In the genomic region with DNA sequence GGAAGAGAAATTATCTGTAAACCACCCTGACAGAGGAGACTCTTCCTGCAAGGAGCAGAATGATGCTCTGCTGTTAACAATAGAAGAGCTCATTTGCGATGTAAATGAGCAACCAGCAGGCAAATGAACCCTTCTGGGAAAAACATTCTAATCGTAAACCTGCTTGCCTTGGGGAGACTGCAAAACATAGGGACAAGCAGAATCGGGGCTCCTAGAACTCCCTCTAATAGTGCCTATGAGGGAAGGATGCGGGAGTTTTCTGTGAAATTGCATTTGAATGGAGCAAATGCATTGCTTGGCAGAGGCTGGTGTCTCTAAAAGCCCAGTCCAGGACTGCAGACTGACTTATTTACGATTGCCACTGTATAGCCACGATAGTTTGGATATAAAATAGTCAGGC, we compare ENCODE assay signal across 25 mouse cellular contexts. TPM values are rescaled to one million over a fixed set of nuclear protein-coding genes. Genes with fewer than 3 reads are reported as not detected.
DNase-seq lines count a peak whose midpoint lies in the region; ATAC-seq lines count a peak whose summit lies in the region.
"Had no signal": no experiment of that assay in that cellular context is flagged by ENCODE, and none has a peak within 500 bp of the region (broad histone marks: within the 10 kb centered on the region; RNA-seq: fewer than 3 reads in every experiment).

No protein-coding gene starts in this region.

- no peak overlapping the region for H3K4me2 ChIP-seq in neural tube, embryonic 11.5 days (ENCODE audit: low read depth)
- no peak overlapping the region for H3K4me2 ChIP-seq in hindbrain, embryonic 13.5 days
- peak overlapping the region; percentile 9; the same call in 1 of the 2 replicates for H3K4me2 ChIP-seq in midbrain, embryonic 13.5 days (replicated peaks)
- peak overlapping the region; percentile 25; the same call in 1 of the 2 replicates for H3K4me2 ChIP-seq in neural tube, embryonic 15.5 days
- H3K4me2 ChIP-seq: embryonic facial prominence, embryonic 12.5 days; heart, embryonic 12.5 days; liver, embryonic 12.5 days; lung, embryonic 14.5 days; stomach, embryonic 15.5 days had no signal

- H3K9me3 ChIP-seq in neural tube, embryonic 11.5 days (ENCODE audit: control insufficient read depth, low read length), result no peaks in the 10 kb centered on the region
- H3K9me3 ChIP-seq in hindbrain, embryonic 13.5 days, result no peaks in the 10 kb centered on the region
- H3K9me3 ChIP-seq in midbrain, embryonic 13.5 days, result no peaks in the 10 kb centered on the region
- H3K9me3 ChIP-seq in neural tube, embryonic 15.5 days (replicated peaks), result no peaks in the 10 kb centered on the region
- H3K9me3 ChIP-seq: embryonic facial prominence, embryonic 12.5 days; heart, embryonic 12.5 days; limb, embryonic 10.5 days; liver, embryonic 12.5 days; stomach, embryonic 15.5 days had no signal

- no peak overlapping the region for H3K9ac ChIP-seq in neural tube, embryonic 11.5 days (ENCODE audit: low read length)
- peak overlapping the region; percentile 44 for H3K9ac ChIP-seq in hindbrain, embryonic 13.5 days
- no peak overlapping the region; the same call in 1 of the 2 replicates for H3K9ac ChIP-seq in midbrain, embryonic 13.5 days (replicated peaks)
- H3K9ac ChIP-seq in neural tube, embryonic 15.5 days (replicated peaks), result 0 out of 2 replicates have a peak overlapping the region, but pooled peaks have one; percentile 5
- H3K9ac ChIP-seq: embryonic facial prominence, embryonic 12.5 days; heart, embryonic 12.5 days; liver, embryonic 12.5 days; lung, embryonic 14.5 days; stomach, embryonic 15.5 days had no signal

- H3K4me3 ChIP-seq in neural tube, embryonic 11.5 days (ENCODE audit: low read depth, low read length), result no peak overlapping the region
- H3K4me3 ChIP-seq in hindbrain, embryonic 13.5 days, result no peak overlapping the region
- no peak overlapping the region for H3K4me3 ChIP-seq in midbrain, embryonic 13.5 days (replicated peaks)
- H3K4me3 ChIP-seq in neural tube, embryonic 15.5 days (replicated peaks), result no peak overlapping the region
- H3K4me3 ChIP-seq: embryonic facial prominence, embryonic 12.5 days; heart, embryonic 12.5 days; left cerebral cortex, adult 2 months; limb, embryonic 10.5 days; liver, embryonic 12.5 days; stomach, embryonic 15.5 days had no signal

- H3K4me1 ChIP-seq in neural tube, embryonic 11.5 days (ENCODE audit: control insufficient read depth, insufficient read depth, low read length), result peaks cover 7% of the 10 kb centered on the region
- H3K4me1 ChIP-seq in hindbrain, embryonic 13.5 days (replicated peaks), result peaks cover 38% of the 10 kb centered on the region
- H3K4me1 ChIP-seq in midbrain, embryonic 13.5 days (replicated peaks), result peaks cover 34% of the 10 kb centered on the region
- peaks cover 37% of the 10 kb centered on the region for H3K4me1 ChIP-seq in neural tube, embryonic 15.5 days
- H3K4me1 ChIP-seq: liver, embryonic 12.5 days; stomach, embryonic 15.5 days had no signal

- no peak for DNase-seq in neural tube, embryonic 11.5 days (ENCODE audit: low spot score)
- DNase-seq in neural tube, embryonic 10.5 days (ENCODE audit: extremely low spot score, low spot score), result no peak
- no peak for DNase-seq in thymus, postnatal 4 days
- DNase-seq in heart, adult 11 months, result no peak
- no peak for DNase-seq in frontal cortex, postnatal 25 days (ENCODE audit: low spot score in 2 of 2)
- DNase-seq: adrenal gland, adult 2 months; cerebellum, adult 18-20 months; gastrocnemius, postnatal 25 days; heart, postnatal 36 days; lung, embryonic 14.5 days; lung, postnatal 4 days; spleen, adult 18-20 months; thymus, adult 2 months had no signal

- 11% methylated on average over 6 of the region's 6 CpGs for WGBS in neural tube, embryonic 11.5 days
- 9% methylated on average over 6 of the region's 6 CpGs for WGBS in hindbrain, embryonic 13.5 days
- 26% methylated on average over 6 of the region's 6 CpGs for WGBS in midbrain, embryonic 13.5 days
- 9% methylated on average over 6 of the region's 6 CpGs for WGBS in neural tube, embryonic 15.5 days

- ATAC-seq in neural tube, embryonic 11.5 days (ENCODE audit: insufficient read depth, low FRiP score, low TSS enrichment), result peak; percentile 64
- ATAC-seq in hindbrain, embryonic 13.5 days (ENCODE audit: low FRiP score), result peak; percentile 44
- peak; percentile 53; the same call in 1 of the 2 replicates for ATAC-seq in midbrain, embryonic 13.5 days
- peak; percentile 67 for ATAC-seq in neural tube, embryonic 15.5 days (ENCODE audit: low FRiP score)
- ATAC-seq: intestine, postnatal 0 days; liver, embryonic 12.5 days had no signal

- H3K36me3 ChIP-seq in neural tube, embryonic 11.5 days (ENCODE audit: control insufficient read depth, insufficient read depth, low read length), result no peaks in the 10 kb centered on the region
- H3K36me3 ChIP-seq in hindbrain, embryonic 13.5 days, result no peaks in the 10 kb centered on the region
- no peaks in the 10 kb centered on the region for H3K36me3 ChIP-seq in midbrain, embryonic 13.5 days
- no peaks in the 10 kb centered on the region for H3K36me3 ChIP-seq in neural tube, embryonic 15.5 days
- H3K36me3 ChIP-seq: embryonic facial prominence, embryonic 12.5 days; heart, embryonic 12.5 days; limb, embryonic 10.5 days; liver, embryonic 12.5 days; stomach, embryonic 15.5 days had no signal

- no peaks in the 10 kb centered on the region for H3K27me3 ChIP-seq in neural tube, embryonic 11.5 days (ENCODE audit: control insufficient read depth, insufficient read depth, low read length)
- no peaks in the 10 kb centered on the region for H3K27me3 ChIP-seq in hindbrain, embryonic 13.5 days
- H3K27me3 ChIP-seq in midbrain, embryonic 13.5 days, result peaks cover 3% of the 10 kb centered on the region; the same call in 1 of the 2 replicates
- no peaks in the 10 kb centered on the region for H3K27me3 ChIP-seq in neural tube, embryonic 15.5 days (replicated peaks)
- H3K27me3 ChIP-seq: CH12.LX; heart, embryonic 12.5 days; liver, embryonic 12.5 days; stomach, embryonic 15.5 days had no signal

- peak overlapping the region; percentile 82 for H3K27ac ChIP-seq in neural tube, embryonic 11.5 days (ENCODE audit: low read depth, low read length)
- H3K27ac ChIP-seq in hindbrain, embryonic 13.5 days, result peak overlapping the region; percentile 96
- H3K27ac ChIP-seq in midbrain, embryonic 13.5 days, result peak overlapping the region; percentile 90
- peak overlapping the region; percentile 90 for H3K27ac ChIP-seq in neural tube, embryonic 15.5 days (replicated peaks)
- H3K27ac ChIP-seq: embryonic facial prominence, embryonic 12.5 days; left cerebral cortex, adult 2 months; limb, embryonic 10.5 days; liver, embryonic 12.5 days; stomach, embryonic 15.5 days had no signal

RNA-seq across cellular contexts. Expression of gene Wdr95, which starts 32.8 kb away (rescaled TPM):
- polyA plus RNA-seq in neural tube, embryonic 11.5 days (2014; fragmentation: Nextera tagmentation; extraction: Ambion mirVana), result not detected in 2 replicates
- polyA plus RNA-seq in hindbrain, embryonic 13.5 days (2015; fragmentation: Nextera tagmentation; extraction: Ambion mirVana), result 0.10 and 0.84 TPM in 2 replicates
- polyA plus RNA-seq in midbrain, embryonic 13.5 days (2015; fragmentation: Nextera tagmentation; extraction: Ambion mirVana), result 0.11 TPM in 1 of 2 replicates, not detected in the other
- polyA plus RNA-seq in neural tube, embryonic 15.5 days (2015; fragmentation: Nextera tagmentation; extraction: Ambion mirVana), result 0.12 and 0.36 TPM in 2 replicates
- polyA plus RNA-seq: adrenal gland, adult 2 months; intestine, postnatal 0 days; kidney, embryonic 16.5 days; limb, embryonic 10.5 days; liver, embryonic 12.5 days; lung, embryonic 14.5 days had no signal

RNA-seq across cellular contexts. Expression of gene Tex26, which starts 56.2 kb away (rescaled TPM):
- 0.49 and 1.4 TPM in 2 replicates for polyA plus RNA-seq in neural tube, embryonic 11.5 days (2014; fragmentation: Nextera tagmentation; extraction: Ambion mirVana)
- 0.93 and 1.5 TPM in 2 replicates for polyA plus RNA-seq in hindbrain, embryonic 13.5 days (2015; fragmentation: Nextera tagmentation; extraction: Ambion mirVana)
- polyA plus RNA-seq in midbrain, embryonic 13.5 days (2015; fragmentation: Nextera tagmentation; extraction: Ambion mirVana), result 2.3 and 2.5 TPM in 2 replicates
- 0.73 and 0.78 TPM in 2 replicates for polyA plus RNA-seq in neural tube, embryonic 15.5 days (2015; fragmentation: Nextera tagmentation; extraction: Ambion mirVana)
- polyA plus RNA-seq: adrenal gland, adult 2 months had no signal

Comparison
In these comparisons a context has a peak if more than half of its experiments do, and no peak if none do; other contexts are left out.
1. H3K4me2 ChIP-seq: peak in midbrain, embryonic 13.5 days (single experiment) and neural tube, embryonic 15.5 days (single experiment); none in neural tube, embryonic 11.5 days (single experiment) and hindbrain, embryonic 13.5 days (single experiment).
2. H3K9ac ChIP-seq: peak in hindbrain, embryonic 13.5 days (single experiment) and neural tube, embryonic 15.5 days (single experiment); none in neural tube, embryonic 11.5 days (single experiment) and midbrain, embryonic 13.5 days (single experiment).
3. Peak in every context shown above with its lines, with median percentiles within 50 percentile points of each other: ATAC-seq and H3K27ac ChIP-seq.